Mouse (Mus musculus) testis, postnatal 14 days (tissue): ENCODE data around the gene Ugt1a6b.

Experiments used
- DNase-seq: peaks from one replicate; pipeline ENCODE4 v3.0.0; 2021; ENCODE audit warnings: low spot score

Gene Ugt1a6b

DNA sequence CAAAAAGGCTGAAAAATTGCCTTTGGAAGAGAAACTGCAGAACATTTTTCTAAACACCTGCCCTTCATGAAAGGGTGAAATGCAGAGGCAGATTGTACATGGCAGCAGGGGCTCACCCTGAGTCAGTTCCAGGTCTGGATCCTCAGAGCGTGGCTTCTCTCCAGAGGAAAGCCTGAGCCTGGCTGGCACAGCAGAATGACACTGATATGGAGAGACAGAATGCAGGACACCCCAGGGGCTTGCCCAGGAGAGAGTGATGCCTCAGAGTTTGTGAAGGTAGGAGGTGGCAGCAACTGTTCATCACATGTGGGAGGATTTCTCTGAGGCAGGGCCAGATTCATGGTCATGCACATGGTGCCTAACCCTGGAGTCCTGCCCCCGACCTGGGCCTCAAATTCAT lies 96.9 kb downstream of the Ugt1a6b start:
- no peak for DNase-seq

DNA sequence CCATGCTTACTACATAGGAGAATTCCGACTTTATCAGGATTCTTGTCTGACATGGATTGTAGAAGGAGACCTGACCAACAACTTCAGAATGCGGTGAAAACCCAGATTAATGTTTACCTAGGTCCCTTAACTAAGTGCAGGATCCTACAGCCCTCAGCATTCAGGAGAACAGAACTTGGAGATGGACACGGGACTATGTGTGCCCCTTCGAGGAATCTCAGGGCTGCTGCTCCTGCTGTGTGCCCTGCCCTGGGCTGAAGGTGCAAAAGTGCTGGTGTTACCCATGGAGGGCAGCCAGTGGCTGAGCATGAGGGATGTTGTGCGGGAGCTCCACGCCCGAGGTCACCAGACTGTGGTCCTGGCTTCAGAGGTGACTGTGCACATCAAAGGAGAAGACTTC lies 97.4 kb downstream of the Ugt1a6b start, which contains the start of gene Ugt1a2:
Ugt1a2 (plus strand) TSS at position 146 of the 400 bp plus-strand sequence.
- no peak for DNase-seq

DNA sequence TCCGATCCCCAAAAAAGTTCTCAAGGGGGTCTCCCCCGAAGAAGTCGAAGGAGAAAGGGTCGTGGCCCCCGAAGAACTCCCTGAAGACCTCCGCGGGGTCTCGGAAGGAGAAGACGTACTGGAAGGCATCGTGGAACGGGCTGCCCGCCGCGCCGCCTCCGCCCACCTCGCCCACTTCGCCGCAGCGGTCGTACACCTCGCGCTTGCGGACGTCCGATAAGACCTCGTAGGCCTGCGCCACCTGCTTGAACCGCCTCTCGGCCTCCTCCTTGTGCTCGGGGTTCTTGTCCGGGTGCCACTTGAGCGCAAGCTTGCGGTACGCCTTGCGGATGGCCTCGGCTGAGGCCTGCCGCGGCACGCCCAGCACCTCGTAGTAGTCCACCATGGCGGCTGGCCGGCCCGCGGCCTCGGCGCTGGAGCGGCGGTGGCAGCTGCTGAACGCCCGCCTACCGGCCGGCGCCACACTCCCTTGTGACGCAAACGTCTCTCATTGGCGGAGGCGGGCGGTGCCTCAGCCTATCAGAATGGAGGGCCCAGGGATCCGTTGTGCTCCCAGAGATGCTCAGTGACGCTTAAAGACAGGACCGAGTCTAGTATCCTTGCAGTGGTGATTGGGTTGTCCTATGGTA lies 102.4 kb downstream of the Ugt1a6b start, which contains the start of gene Dnajb3:
Dnajb3 (minus strand) TSS at position 489 of the 629 bp plus-strand sequence.
- peak; percentile 92 for DNase-seq

DNA sequence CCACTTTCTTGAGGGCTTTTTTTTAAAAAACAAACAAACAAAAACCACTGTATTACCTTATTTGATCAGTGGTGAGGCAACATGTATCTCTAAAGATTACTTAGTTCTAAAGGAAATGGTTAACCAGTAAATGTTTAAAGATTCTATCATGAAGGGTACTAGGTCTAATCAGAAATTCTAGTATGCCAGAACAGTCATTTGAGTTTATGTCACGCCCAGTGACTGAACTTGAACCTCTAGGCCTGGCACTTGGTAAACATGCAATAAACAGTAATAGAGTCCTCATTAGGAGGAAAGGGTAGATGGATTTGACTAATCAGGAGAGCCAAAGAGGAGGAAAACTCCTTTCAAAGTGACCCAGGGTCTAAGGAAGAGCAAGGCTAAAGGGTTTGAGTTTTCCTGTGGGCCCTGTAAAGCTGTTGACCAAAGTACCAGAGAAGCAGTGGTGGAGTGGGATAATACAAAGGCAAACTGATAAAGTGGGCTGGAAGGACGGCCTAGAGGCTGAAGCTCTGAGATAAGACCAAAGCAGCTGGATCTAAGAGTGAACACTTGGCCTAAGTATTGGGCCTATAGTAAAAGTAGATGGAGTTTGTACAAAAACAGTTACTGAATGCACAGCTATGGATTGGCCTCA lies 103.9 kb downstream of the Ugt1a6b start:
- no peak for DNase-seq

DNA sequence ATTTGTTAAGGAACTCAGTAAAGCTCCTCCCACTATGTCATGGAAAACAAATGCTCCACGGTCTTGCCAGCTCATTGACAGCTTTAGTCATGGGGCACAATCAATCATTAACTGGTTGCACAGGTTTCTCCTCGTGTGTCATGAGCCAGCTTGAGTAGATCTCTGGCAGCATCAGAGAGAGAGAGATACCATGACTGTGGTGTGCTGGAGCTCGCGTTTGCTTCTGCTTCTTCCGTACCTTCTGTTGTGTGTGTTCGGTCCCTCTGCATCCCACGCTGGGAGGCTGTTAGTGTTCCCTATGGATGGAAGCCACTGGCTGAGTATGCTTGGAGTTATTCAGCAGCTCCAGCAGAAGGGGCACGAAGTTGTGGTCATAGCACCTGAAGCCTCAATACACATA lies 108.8 kb downstream of the Ugt1a6b start, which contains the start of gene Ugt1a1:
Ugt1a1 (plus strand) TSS at position 148 of the 400 bp plus-strand sequence.
- DNase-seq: peak; percentile 8

DNA sequence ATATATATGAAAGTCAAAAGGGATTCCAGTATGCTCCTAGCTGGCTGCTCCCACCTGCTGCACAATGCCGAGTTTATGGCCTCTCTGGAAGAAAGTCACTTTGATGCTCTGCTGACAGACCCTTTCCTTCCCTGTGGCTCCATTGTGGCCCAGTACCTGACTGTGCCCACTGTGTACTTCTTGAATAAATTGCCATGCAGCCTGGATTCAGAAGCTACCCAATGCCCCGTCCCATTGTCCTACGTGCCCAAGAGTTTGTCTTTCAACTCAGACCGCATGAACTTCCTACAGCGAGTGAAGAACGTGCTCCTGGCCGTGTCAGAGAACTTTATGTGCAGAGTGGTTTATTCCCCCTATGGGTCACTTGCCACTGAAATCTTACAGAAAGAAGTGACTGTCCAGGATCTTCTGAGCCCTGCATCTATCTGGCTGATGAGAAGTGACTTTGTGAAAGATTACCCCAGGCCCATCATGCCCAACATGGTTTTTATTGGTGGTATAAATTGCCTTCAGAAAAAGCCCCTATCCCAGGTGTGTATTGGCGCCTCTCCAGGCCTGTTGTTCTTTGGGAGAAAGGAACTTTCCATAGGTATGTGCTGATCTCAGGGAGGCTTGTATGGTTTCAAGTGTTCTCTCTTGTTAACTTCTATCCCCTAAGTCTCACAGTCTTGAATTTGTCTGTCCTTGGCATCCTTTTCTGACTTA lies 109.4 kb downstream of the Ugt1a6b start:
- peak; percentile 9 for DNase-seq

DNA sequence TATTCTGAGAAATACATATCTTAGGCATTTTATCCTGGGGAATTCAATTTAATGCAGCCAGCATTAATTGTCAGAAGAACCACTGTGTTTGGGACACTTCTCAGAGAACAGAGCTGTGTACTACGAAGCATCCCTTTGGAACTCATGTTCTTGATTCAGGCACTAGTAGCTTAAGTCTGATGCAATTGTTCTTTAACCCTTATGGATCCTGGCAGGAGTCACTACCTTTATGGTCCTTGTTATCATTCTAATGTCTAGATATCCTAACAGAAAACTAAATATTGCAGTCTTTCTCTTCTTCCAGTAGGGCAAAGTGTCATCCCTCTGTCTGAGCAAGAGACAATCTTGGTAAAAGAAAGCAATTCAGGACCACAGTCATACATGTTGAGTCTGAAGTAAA lies 110.0 kb downstream of the Ugt1a6b start:
- DNase-seq: no peak

DNA sequence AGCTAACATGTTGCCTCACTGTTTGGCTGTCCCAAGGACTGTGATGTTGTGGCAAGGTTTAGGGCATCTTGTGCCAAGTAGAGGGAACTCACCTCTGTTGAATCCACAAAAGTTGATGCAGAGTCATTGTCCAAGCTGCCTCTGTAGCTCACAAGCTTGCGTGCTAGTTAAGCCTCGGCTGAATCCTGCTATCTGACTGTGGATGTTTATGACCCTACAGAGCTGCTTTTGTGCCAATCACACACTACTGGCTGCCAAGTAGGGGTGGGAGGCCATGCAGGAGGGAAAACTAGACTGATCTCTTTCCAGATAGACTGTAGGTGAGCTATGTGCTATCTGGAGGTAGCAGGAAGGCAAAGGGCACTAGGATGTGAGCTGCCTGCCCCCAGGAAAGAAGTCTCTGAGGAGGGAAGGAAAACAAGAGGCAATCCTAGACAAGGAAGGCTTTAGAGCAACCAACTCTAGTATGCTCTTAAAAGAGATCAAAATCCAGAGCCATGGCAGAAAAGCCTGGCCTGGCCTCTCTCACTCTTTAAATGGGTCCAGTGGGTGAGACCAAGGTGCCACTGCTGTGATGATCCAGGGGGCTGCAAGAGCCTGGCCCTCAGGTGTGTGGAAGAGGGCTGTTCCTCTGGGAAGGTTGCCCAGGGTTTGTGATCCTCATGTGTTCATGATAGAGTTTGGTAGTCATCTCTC lies 110.9 kb downstream of the Ugt1a6b start:
- DNase-seq: peak; percentile 12

DNA sequence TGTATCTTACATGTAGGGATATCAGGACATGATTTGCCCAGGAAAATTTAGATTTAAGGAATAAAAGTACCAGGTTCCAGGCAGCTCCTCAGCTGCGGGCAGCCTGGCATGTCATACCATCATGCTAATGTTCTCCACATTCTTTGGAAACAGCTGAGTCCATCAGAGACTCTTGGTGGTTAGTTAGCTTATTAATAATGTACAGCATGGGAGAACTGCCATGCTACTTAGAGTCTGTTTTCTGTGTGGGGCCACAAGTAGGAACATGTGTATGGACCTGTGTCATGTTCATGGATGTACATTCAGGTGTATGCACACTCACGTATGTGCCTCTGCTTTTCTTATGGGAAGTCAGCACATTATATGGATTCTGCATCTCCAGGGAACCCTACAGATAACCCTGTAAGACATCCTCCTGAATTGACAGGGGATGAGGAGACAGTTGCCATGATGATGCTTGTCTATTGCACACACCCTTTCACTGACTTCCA lies 111.5 kb downstream of the Ugt1a6b start:
- no peak for DNase-seq

DNA sequence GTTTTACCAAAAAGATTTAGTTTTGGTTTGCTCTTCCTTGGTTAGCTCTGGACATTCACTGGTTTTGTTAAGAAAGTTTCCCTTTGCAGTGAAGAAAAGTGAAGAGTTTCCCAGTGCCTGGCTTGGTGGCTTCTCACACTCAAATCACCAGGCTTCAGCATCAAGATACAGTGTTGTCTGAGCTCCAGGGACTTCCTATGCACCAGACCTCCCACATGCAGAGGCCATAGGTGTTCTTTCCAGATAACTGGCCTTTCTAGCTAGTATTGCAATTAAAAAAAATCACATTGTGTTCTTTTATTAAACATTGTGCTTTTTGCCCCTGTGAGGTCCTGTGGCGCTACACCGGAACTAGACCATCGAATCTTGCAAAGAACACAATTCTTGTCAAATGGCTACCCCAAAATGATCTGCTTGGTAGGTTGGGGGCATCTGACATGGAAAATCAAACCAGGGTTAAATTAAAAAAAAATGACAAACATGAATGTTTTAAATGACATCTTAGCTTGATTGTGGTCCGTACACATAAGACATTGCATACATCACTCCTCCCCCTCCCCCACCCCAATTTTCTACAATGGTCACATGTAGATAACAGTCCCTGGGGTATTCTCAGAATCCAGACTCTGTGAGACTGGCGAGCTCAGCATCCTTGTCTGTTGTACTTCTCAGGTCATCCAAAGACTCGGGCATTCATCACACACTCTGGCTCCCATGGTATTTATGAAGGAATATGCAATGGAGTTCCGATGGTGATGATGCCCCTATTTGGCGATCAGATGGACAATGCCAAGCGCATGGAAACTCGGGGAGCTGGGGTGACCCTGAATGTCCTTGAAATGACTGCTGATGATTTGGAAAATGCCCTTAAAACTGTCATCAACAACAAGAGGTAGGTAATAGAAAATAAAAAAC lies 112.7 kb downstream of the Ugt1a6b start:
- peak; percentile 9 for DNase-seq

DNA sequence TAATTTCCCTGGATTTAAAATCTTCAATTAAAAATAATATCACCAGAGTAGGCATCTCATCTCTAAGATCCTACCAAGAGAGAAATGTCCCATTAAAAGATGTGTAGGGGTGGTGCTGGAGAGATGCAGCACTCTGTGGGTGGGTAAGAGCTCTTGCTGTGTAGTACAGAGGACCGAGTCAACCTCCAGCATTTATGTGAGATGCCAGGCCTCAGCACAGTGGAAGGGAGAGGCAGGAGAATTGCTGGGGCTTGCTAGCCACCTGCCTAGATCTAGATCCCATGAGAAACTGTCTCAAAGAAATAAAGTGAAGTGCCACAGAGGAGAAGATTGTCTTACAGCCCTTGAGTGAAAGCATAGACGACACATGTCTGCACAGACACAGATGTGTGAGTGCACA lies 113.5 kb downstream of the Ugt1a6b start:
- DNase-seq: no peak

DNA sequence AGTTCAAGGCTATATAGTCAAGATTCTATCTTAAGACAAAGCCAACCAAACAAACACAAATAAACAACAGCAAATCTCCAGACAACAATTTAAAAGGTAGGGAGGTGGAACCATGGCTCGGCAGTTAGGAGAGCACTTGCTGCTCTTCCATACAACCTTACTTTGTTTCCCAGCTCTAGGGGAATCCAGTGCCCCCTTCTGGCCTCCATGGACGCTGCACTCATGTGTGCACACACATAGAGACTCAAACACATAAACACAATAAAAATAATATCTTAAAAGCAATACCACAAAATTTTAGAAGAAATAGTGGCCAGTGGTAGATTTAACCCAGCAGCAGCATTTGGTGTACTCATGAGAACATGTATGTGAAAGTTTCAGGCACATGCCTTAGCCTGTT lies 114.1 kb downstream of the Ugt1a6b start:
- no peak for DNase-seq

DNA sequence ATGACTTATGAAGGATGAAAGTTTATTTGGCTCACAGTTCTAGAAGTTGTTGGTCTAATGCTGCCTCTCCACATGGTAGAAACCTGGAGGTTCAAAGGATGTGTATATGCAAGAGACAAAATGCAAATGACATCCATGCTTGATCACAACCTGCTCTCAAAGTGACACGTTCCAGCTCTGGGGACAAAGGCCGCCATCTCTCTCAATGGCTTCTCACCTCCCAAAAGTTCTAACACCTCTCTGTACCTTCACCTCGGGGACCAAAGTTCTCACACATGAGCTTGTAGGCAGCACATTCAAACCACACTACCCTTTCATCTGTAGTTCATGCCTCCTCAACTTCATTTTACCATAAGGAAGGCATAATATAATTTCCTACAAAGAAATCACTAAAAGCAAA lies 114.5 kb downstream of the Ugt1a6b start:
- no peak for DNase-seq

DNA sequence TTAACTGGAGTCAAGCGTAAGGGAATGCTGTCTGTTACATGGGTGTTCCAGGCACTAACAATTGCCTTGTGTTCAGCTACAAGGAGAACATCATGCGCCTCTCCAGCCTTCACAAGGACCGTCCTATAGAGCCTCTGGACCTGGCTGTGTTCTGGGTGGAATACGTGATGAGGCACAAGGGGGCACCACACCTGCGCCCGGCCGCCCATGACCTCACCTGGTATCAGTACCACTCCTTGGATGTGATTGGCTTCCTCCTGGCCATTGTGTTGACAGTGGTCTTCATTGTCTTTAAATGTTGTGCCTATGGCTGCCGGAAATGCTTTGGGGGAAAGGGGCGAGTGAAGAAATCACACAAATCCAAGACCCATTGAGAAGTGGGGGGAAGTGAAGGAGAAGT lies 115.0 kb downstream of the Ugt1a6b start:
- DNase-seq: no peak

DNA sequence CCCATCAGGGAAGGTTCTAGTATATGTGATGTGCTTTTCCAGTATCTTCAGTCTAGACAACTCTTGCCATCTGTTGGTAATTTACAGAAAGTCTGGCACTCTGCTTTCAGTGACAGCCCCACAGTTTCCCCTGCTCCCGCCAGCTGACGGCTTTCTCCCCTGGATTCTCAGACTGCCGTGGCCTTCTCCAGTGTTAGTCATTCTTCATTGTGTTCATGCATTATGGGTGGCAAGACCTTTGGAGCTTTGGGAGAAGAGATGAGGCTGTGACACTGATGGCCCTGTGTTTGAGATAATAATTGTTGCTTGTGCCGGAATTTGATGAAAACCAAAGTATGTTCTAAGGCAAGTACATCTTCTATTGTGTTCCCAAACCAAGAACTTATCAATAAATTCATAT lies 115.5 kb downstream of the Ugt1a6b start:
- DNase-seq: no peak

DNA sequence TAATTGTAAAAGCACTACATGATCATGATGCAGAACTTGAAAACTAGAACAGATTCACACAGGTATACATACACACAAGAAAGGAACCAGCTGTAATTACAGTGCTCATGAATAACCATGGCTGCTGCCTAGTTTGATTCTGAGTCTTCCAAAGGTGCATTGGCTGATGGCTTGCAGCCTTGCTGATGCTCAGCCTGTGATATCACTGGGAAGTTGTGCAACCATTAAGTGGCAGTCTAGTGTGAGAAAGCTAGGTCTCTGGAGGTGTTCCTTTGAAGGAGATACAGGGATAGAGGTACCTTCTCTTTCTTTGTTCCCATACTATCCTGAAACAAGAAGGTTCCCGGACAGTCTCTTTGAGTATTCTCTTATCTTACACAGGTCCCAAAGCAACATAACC lies 116.0 kb downstream of the Ugt1a6b start:
- DNase-seq: no peak

DNA sequence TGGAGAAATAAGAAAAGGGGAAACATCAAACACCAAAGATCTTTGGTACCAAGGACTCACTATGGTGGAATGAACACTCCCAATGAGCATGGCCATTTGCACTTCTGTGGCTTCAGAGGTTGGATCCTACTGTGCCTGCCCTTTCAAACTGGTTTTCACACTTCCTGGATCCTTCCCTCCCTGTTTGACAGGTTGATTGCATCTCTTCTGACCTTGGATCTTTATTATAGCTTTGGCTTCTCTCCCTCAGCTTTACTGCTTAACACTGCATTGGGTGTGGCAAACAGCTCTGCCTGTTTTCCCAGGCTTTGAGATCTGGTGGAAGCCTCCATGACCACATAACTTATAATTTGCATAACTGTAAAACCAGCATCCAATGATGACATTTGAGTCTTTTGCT lies 117.3 kb downstream of the Ugt1a6b start:
- DNase-seq: no peak

DNA sequence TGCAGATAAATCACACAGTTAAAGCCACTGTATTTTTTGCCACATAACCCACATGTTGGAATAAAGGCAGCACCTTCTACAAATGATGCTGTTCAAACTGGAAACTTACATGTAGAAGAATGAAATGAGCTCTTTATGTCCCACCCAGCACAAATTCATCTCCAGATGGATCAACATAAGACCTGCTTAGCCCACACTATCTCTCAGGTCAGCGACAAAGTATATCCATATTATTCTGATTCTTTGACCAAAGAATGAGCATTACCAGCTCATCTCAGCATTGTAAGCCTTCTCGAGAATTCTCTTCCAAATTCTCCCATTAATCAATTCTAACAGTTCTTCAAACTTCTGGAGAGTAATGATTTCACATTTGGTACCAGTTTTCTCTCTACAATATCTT lies 119.2 kb downstream of the Ugt1a6b start:
- DNase-seq: no peak

DNA sequence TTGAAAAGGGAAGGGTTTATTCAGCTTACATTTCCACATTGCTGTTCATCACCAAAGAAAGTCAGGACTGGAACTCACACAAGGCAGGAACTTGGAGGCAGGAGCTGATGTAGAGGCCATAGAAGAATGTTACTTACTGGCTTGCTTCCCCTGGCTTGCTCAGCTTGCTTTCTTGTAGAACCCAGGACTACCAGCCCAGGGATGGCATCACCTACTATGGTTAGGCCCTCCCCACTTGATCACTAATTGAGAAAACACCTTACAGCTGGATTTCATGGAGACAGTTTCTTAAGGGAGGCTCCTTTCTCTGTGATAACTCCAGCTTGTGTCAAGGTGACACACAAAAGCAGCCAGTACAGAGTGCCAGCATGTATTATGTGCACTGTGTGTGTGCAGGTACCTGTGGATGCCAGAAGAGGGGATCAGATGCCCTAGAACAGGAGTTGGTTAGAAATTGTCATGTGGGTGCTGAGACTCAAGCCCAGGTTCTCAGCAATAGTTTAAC lies 120.0 kb downstream of the Ugt1a6b start:
- DNase-seq: peak; percentile 12

DNA sequence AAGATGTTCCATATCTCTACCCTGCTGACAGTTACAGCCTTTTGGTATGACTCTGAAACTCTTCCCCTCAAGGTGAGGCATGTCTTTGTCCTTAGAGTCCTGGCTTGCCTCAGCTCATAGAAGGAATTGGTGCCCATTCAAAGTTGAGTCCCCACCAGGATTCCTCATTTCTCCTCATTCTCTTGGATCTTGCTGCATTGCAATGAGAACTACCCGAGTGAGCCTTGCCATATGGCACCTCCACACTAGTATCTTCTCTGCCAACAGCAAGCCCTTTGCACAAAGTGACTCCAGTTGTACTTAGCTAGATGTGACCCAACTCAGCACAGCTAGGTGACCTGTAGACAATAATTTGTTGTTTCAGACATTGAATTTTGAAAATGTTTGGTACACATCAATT lies 120.5 kb downstream of the Ugt1a6b start:
- DNase-seq: peak; percentile 18
